Mouse (Mus musculus) urinary bladder, postnatal 14 days (tissue): ENCODE measurements at regions not wholly inside any gene's neighbourhood (a gene's known extent, or its start where the extent isn't known, plus 50 kb on each side); places are given as distances from the start of the nearest gene placed in this dataset.
"Not testable (repeated sequence)": the region's sequence is repeated elsewhere in the genome, so short reads cannot be mapped to it uniquely, and the experiment has no call there.

Source experiments
- DNase-seq: peaks from one replicate; pipeline ENCODE4 v3.0.0; 2021; ENCODE audit warnings: low spot score

GRCm38 (mm10) chr14:71654785-71655627, 836.6 kb downstream of the Gm9195 start:
- no peak for DNase-seq

GRCm38 (mm10) chr14:71642536-71642935, 849.1 kb downstream of the Gm9195 start:
- no peak for DNase-seq

DNA sequence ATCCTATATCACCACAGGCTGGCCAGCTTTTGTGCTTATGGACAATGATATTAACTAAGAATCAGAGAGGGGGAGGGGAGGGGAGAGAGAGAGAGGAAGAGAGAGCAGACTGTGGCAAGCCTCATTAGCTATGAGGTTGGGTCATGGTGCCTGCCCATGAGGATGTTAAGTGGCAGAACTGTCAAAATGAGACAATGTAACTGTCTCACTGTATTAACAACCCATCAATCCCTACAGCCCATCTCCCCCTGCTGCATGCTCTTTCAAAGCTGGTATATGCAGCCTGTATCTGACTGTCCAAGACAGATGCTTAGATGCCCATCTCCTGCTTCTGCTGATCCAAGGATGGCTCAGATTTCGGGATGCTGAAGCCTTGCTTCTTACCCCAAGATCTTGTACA, 852.6 kb downstream of the Gm9195 start:
- DNase-seq, result no peak

GRCm38 (mm10) chr14:71635091-71635490, 856.5 kb downstream of the Gm9195 start:
- no peak for DNase-seq

DNA sequence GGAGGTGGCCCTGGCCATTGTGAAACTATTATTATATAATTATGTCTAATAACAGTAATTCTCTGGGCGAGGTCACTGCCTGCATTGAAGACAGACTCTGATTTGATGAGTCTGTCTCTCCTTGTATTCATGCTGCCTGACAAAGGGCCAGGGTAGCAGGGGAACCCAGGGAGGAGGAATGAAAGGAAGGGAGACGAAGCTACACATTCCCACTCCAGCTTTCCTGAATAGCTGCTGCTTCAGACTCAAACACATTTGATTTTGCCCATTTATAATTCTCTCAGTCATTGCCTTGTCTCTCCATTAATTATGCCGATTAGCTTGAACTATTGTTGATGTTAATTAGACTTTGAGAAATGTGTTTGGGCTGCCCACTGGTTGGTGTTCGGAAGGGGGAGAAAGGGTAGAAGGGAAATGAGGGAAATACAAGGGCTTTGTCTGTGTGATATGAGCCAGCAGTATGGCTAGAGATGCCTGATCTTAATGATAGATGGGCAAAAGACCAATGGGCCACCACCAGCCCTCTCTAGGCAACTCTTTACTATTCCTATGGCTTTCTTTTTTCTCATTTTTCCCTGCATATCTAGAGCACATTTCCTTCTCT, 881.8 kb downstream of the Gm9195 start:
- DNase-seq, result no peak

DNA sequence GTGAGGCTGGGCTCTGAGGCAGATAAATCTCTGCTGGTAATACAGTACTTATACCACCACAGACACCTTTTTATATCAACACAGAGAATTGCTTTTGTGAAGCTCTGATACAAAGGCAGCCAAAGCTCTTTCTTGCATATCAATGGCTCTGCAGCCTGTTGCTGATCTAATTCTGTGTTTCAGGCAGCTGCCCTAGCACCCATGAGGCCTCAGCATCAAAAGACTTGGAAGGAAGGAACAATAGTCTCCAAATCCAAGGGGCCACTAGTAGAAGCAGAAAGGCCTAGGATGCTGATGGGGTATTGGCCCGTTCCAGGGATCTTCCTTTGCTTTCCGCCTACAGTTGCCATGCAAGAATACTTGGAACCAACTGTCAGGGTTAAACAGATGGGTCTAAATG, 887.9 kb downstream of the Gm9195 start:
- no peak for DNase-seq

DNA sequence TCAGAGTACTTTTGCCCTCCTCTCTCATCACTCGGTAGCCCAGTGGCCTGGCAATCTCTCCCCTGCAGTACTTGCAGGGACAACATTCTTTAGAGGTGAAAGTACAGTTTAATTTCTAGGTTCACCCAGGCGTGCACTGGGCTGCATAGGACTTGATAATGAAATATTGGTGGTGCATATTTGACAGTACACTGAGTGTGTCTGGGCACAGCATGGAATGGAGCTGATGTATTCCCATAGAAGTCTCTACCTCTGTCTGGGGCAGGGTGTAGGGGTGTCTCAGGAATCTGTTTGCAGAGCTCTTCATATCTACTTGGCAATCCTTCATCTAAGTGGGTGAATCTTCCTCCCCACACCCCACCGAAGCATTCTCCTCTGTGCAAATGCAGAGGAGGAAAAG, 893.8 kb downstream of the Gm9195 start:
- no peak for DNase-seq

DNA sequence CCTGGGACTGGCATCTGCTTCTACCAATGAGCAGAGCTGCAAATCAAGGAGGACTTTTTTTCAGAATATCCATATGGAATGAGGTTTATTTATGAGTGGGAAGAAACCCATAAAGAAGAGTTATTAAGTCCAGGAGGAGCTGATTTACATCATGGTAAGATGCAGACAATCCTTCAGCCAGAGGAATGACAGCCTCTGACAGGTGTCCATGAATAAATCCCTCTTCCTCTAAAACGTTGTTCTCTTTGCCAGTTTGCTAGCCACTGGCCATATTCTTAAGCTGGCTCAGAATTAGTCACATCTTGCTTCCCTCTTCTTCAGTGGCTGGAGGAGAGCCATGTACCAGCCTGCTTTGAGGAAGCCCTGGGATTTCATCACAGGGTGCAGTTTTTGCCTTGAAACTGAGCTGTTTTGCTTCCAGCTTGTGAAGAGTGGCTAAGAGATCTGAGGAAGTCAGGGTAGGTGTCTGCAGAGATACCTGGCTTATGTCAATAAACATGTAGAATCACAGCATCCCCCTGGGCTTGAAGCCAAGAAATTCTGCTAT, 902.9 kb downstream of the Gm9195 start:
- no peak for DNase-seq

- DNase-seq, result no peak
Observed at GRCm38 (mm10) chr14:71588006-71588405, 903.6 kb downstream of the Gm9195 start.

- DNase-seq, result no peak
Observed at GRCm38 (mm10) chr14:71564816-71565215, 926.8 kb downstream of the Gm9195 start.

- no peak for DNase-seq
Observed at GRCm38 (mm10) chr14:71561906-71562305, 929.7 kb downstream of the Gm9195 start.

- DNase-seq, result not testable (repeated sequence)
Observed at GRCm38 (mm10) chr14:71554324-71554723, 937.3 kb downstream of the Gm9195 start.

GRCm38 (mm10) chr14:71543580-71543979, 943.9 kb upstream of the Fam160b2 start:
- no peak for DNase-seq

- no peak for DNase-seq
Observed at GRCm38 (mm10) chr14:71532074-71532659, 932.5 kb upstream of the Fam160b2 start.

GRCm38 (mm10) chr14:71531298-71531697, 931.7 kb upstream of the Fam160b2 start:
- DNase-seq, result no peak

- no peak for DNase-seq
Observed at GRCm38 (mm10) chr14:71530421-71530820, 930.8 kb upstream of the Fam160b2 start.

DNA sequence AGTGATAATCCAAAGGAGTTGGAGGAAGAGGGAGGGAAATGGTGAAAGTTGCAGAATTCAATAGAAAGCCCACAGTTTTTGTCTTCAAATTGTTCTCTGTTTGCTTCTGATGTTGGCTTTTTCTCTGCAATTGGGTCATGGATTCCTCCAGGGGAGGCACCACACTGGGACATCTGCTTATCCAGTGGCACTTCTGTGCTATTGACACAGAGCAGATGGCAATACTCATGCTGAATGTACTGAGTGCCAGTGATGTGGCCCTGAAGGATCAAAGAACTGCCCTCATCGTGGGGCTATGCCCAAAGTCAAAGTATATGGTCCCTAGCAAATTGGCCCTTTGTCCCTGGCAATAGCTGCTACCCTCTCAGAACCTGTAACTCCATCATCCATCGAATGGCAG, 918.9 kb upstream of the Fam160b2 start:
- no peak for DNase-seq

GRCm38 (mm10) chr14:71500851-71501250, 901.2 kb upstream of the Fam160b2 start:
- DNase-seq, result no peak

DNA sequence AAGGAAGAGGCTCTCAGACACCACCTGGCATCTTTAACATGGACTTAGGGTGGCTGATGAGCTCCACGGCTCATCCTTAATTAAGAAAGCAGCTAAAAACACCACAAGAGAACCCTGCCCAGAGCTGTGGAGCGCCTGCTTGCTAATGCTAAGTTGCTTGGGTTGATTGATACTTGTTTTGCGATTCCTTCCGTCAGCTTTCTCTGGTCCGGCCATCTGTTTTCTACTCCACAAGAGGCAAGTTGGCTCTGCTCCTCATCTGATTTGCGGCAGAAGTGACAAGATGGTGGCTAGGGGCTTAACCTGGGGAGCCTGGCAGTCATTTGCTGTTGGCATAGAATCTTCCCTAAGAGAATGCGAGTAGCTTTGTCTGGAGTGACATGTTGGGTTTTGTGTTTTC, 891.6 kb upstream of the Fam160b2 start:
- DNase-seq, result no peak

DNA sequence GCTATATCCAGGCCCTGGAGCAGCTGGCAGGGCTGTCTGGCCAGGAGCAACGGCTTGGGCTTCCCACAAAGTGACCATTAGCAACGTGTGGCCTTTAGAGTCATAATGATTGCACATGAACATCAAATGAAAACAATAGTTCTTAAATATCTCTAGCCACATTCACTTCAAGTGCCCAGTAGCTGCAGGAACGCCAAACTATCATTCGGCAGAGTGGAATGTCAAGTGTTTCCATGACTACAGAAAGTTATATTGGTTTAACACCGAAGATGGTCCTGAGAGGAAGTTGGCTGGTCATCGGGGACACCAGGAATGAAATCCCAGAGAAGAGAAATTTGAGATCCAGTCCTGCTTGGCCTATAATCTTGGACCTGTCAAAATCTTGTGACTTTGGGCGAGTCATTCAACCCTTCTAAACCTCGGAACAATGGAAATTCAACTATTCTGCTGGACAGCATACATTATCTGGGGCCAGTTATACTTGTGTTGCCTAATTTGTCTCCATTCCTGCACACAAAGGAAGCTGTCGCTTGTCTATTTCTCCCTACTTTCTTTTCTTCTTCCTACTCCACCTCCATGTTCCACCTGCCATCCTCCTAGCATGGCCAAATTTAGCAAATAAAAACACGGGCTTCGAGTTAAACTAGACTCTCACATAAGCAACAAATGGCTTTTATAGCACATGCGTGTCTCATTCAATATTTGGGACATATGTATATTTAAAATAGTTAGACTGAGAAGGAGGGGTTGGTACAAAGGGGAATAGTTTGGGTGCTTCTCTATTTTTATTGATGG, 886.7 kb upstream of the Fam160b2 start:
- DNase-seq, result no peak

- DNase-seq, result no peak
Observed at GRCm38 (mm10) chr14:71475656-71476055, 876.0 kb upstream of the Fam160b2 start.

DNA sequence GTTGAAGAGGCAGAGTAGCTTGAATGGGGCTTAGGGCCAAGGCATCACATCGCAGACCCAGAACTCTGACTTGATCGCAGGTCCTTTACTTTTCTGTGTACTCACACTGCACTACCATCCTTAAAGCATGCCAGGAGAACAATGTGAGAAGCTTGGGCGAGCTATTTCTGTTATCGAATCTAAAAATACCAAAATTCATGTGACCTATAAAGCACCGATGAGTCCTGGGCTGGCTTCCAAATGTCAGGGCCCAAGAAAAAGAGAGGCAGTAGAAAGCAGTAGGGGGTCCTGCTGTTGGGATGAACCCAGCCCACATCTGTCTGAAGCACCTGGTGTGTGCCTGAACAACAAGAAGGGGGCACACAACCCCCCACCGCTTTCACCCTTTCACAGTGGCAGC, 874.3 kb upstream of the Fam160b2 start:
- no peak for DNase-seq
